Mouse (Mus musculus): ENCODE measurements at regions not wholly inside any gene's neighbourhood (a gene's known extent, or its start where the extent isn't known, plus 50 kb on each side); places are given as distances from the start of the nearest gene placed in this dataset.

DNA sequence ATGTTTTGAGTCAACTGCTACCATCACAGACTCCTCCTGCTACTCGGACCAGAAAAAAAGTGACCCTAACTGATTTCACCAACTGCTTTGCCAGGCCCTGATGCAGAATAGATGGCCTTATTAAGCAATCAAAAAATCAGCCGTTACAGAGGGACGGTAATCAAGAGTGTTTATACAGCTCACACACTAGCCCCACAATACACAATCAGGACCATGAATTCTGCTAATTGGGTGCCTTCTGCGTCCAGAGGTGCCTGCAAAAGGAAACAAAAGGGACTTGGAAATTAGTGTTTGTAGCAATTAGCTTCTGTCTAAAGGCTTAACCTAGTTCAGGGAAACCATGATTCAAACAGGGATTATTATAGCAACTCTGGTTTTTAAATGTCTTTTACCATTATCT is 168.4 kb downstream of the Brms1l start:
- TF ChIP-seq CTCF (IDR thresholded peaks at IDR 0.05; ENCODE audit: borderline replicate concordance, insufficient read depth, low read length) (no peak), POLR2A (IDR thresholded peaks at IDR 0.05; ENCODE audit: low read depth, low read length) (no peak)

All from embryonic fibroblast, embryonic 13.5 days (primary cell).